Mouse (Mus musculus) neural tube, embryonic 12.5 days (tissue): ENCODE measurements around the gene Ackr1. TPM values are rescaled to one million over a fixed set of nuclear protein-coding genes. Genes with fewer than 3 reads are reported as not detected.

Experiments used
- ATAC-seq: fragments of 200-750 bp; cut with Nextera tagmentation; 2 replicates; pipeline ENCODE4 v1.8.0; 2017; ENCODE audit warnings: low read depth, mild to moderate bottlenecking, moderate TSS enrichment, moderate library complexity; ENCODE audit not compliant: low FRiP score
- H3K27ac ChIP-seq: fragments of 300-500 bp; sonication (generic); 2 replicates; pipeline ENCODE4 v1.5.1; 2016
- H3K27me3 ChIP-seq: fragments of 300-500 bp; sonication (generic); replicated peaks from 2 replicates; pipeline ENCODE4 v1.6.1; 2016; ENCODE audit warnings: mild to moderate bottlenecking
- H3K36me3 ChIP-seq: fragments of 300-500 bp; sonication (generic); 2 replicates; pipeline ENCODE4 v1.6.1; 2016; ENCODE audit warnings: mild to moderate bottlenecking
- H3K4me1 ChIP-seq: fragments of 300-500 bp; sonication (generic); 2 replicates; pipeline ENCODE4 v1.6.1; 2016
- H3K4me2 ChIP-seq: fragments of 300-500 bp; sonication (generic); replicated peaks from 2 replicates; pipeline ENCODE4 v1.6.1; 2016; ENCODE audit warnings: mild to moderate bottlenecking
- H3K4me3 ChIP-seq: fragments of 300-500 bp; sonication (generic); 2 replicates; pipeline ENCODE4 v1.5.1; 2016
- H3K9ac ChIP-seq: fragments of 300-500 bp; sonication (generic); 2 replicates; pipeline ENCODE4 v1.6.1; 2016; ENCODE audit warnings: mild to moderate bottlenecking
- H3K9me3 ChIP-seq: fragments of 300-500 bp; sonication (generic); 2 replicates; pipeline ENCODE4 v1.6.1; 2016; ENCODE audit warnings: mild to moderate bottlenecking
- WGBS: fragments of 180-500 bp; shearing (Covaris S2); methylation state at CpG from one replicate; pipeline ENCODE4 v1.1.7; 2016; 5-methylcytosine and 5-hydroxymethylcytosine counted together
- polyA plus RNA-seq: library from polyadenylated mRNA; unstranded; fragments of >200 nt; fragmentation: Nextera tagmentation; extraction: Ambion mirVana; gene quantifications from 2 replicates; pipeline ENCODE4 v1.2.1, GENCODE M21; 2016

The Ackr1 gene
- polyA plus RNA-seq, 1 experiment from 2014 or later = 11.3 TPM

DNA sequence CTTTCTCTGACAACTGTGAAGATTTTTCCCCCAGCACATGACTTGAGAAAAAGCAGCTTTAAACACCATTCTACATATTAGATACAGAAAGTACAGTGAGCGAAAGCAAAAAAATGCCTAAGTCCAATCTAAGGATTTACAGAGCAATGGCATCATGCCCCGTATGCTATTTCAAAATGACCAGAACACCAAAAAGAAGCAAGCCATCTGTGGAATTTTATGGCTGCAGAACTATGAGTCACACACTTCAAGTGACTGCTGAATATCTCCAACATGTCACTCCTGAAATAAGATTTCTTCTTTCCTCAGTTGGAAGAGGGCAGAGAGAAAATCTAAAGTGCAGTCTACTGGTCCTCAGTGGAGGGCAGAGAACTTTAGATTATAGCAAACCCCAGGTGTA, 29.9 kb upstream of the Ackr1 start:
- H3K4me3 ChIP-seq = no peak overlapping the region
- 94% methylated on average over 2 of the region's 2 CpGs for WGBS

DNA sequence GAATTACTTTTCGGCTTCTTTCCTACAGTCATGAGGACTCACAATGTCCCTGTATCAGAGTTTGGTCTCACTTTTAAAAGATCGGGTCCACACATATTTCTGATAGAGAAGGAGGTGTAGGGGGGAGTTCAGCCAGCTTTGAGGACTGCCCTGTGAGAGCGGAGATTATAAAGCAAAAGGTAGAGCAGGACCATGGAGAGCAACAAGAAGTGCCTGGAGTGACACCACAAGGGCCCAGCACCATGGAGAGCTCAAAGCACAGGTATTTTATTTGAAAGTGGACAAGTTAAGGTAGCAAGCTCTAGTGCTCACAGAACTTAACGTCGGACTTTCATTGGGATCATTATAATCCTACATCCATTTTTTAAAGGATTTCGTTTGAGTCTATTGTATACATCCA, 28.1 kb upstream of the Ackr1 start:
- H3K27me3 ChIP-seq = no peaks in the 10 kb centered on the region
- no peak for ATAC-seq
- H3K36me3 ChIP-seq = peaks cover 8% of the 10 kb centered on the region; the same call in 1 of the 2 replicates

More for the DNA sequence above, 29.9 kb upstream of the Ackr1 start:
- Histone ChIP-seq H3K9ac (no peak overlapping the region), H3K4me1 (peaks cover 26% of the 10 kb centered on the region), H3K27me3 (no peaks in the 10 kb centered on the region), H3K9me3 (no peaks in the 10 kb centered on the region), H3K36me3 (no peaks in the 10 kb centered on the region), H3K4me2 (no peak overlapping the region), H3K27ac (no peak overlapping the region)
- no peak for ATAC-seq

DNA sequence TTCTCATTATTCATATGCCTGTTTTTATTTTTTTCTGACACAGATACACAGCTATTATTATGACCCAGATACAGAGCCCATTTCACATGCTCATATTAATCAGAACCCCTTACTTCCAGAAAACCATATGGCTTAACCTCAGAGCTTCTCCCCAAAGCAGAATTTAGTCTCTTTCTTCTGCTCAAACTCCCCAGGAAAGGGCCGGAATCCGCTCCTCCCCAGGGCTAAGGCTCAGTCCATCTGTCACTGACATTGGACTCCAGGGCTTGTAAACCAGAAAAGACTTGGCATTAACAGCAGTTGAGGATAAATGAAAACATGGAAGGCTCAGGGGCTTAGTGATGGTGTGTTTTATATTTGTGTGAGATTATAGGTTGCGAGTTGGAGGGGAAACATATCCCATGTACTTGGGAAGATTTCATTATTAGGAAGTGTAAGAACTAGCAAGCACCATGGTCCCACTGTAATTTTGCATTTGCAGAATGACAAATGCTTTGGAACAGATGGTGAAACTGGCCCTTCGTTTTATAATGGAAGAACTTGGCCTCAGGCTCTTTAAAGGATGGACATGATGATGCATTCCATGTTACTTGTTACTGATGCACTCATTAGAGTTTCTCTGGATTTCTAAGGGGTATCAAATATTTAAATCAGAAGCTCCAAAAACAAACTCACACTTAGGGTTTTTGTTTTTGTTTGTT, 26.2 kb upstream of the Ackr1 start:
- no peak overlapping the region for H3K27ac ChIP-seq
- WGBS = 66% methylated on average over 4 of the region's 4 CpGs
- H3K9ac ChIP-seq = no peak overlapping the region
- H3K36me3 ChIP-seq = peaks cover 8% of the 10 kb centered on the region; the same call in 1 of the 2 replicates
- ATAC-seq = no peak
- H3K4me3 ChIP-seq = no peak overlapping the region
- H3K27me3 ChIP-seq = no peaks in the 10 kb centered on the region
- H3K4me1 ChIP-seq = peaks cover 5% of the 10 kb centered on the region
- no peaks in the 10 kb centered on the region for H3K9me3 ChIP-seq
- H3K4me2 ChIP-seq = no peak overlapping the region

More for the DNA sequence above, 28.1 kb upstream of the Ackr1 start:
- 43% methylated on average over 6 of the region's 6 CpGs for WGBS
- Histone ChIP-seq H3K4me3 (no peak overlapping the region), H3K9ac (no peak overlapping the region), H3K4me1 (peaks cover 20% of the 10 kb centered on the region), H3K4me2 (no peak overlapping the region), H3K9me3 (no peaks in the 10 kb centered on the region), H3K27ac (no peak overlapping the region)

DNA sequence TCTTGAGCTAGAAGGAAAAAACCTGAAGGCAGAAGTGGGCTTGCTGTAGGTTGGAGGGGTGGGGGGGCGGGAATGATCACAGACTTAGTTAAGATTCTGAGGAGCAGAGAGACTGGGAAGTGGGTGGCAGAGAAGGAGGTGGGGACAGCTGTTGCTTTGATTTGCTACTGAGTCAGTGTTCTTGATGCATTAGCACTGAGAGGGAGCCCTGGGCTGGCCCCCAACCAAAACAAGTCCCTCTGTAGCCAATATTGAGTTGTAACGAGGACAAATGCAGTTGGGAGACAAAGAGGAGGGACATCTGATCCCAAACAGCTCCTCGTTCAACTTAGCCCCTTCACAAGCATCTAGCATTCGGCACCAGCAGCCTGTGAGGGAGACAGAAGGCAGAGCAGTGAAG, 24.2 kb upstream of the Ackr1 start:
- Histone ChIP-seq H3K4me1 (peaks cover 7% of the 10 kb centered on the region), H3K4me3 (no peak overlapping the region), H3K27me3 (no peaks in the 10 kb centered on the region), H3K4me2 (no peak overlapping the region), H3K9ac (no peak overlapping the region), H3K36me3 (peaks cover 10% of the 10 kb centered on the region), H3K9me3 (no peaks in the 10 kb centered on the region), H3K27ac (no peak overlapping the region)
- 47% methylated on average over 4 of the region's 4 CpGs for WGBS
- ATAC-seq = no peak

DNA sequence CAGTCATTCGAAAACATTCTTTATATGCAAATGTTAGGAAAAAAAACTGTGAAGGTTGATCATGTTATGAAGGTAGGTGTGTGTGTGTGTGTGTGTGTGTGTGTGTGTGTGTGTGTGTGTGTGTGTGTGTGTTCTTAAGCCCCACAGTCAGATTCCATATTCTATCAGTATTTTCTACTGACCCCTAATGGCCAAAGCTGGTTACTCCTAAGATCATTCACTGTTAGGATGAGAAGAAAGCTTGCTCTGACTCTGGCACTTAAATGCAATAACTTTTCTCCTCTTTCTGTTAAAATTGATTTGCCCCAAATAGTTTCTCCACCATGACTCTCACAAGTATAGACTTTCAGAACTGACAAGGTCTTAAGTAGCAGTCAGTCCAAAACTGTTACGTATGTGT, 23.1 kb upstream of the Ackr1 start:
- 85% methylated on average over 2 of the region's 2 CpGs for WGBS

DNA sequence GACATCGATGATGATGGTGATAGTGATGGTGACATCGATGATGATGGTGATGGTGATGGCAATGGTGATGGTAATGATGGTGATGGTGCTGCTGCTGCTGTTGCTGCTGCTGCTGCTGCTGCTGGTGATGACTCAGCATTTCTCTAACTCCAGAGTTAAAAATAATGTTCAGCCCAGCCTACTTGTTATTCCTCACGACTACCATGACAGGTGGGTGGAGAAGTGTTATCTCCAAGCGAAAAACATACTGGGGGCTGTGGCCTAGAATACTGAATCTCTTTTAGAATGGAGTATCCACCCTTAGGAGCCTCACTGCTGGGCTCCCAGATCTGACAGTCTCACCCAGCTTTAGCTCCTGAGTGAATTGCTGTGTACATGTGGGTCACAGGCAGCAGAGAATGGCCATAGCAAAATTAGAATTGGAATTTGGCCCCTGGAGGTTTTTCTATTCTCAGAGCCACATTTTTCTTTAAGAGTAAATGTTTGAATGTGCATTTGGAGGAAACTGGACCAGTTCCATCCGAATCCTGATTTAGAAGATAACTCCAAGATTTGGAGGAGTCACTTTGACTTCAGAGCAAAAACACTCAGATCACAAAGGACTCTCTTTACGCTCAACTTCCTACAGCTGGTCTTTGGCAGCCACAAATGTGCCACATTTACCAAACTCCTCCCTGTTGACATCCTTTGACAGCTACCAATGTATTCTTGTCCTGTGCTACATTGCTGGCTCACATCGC, 21.7 kb upstream of the Ackr1 start:
- no peak for ATAC-seq
- H3K4me1 ChIP-seq = peaks cover 18% of the 10 kb centered on the region
- no peak overlapping the region for H3K4me3 ChIP-seq
- peaks cover 10% of the 10 kb centered on the region for H3K36me3 ChIP-seq
- H3K27ac ChIP-seq = no peak overlapping the region
- H3K9me3 ChIP-seq = no peaks in the 10 kb centered on the region
- 83% methylated on average over 7 of the region's 7 CpGs for WGBS
- H3K27me3 ChIP-seq = no peaks in the 10 kb centered on the region
- no peak overlapping the region for H3K4me2 ChIP-seq
- H3K9ac ChIP-seq = no peak overlapping the region

More for the DNA sequence above, 23.1 kb upstream of the Ackr1 start:
- no peak overlapping the region for H3K9ac ChIP-seq
- H3K4me1 ChIP-seq = peaks cover 7% of the 10 kb centered on the region
- no peaks in the 10 kb centered on the region for H3K9me3 ChIP-seq
- H3K4me2 ChIP-seq = no peak overlapping the region
- no peaks in the 10 kb centered on the region for H3K27me3 ChIP-seq
- no peak overlapping the region for H3K4me3 ChIP-seq
- H3K36me3 ChIP-seq = peaks cover 10% of the 10 kb centered on the region
- no peak for ATAC-seq
- no peak overlapping the region for H3K27ac ChIP-seq

DNA sequence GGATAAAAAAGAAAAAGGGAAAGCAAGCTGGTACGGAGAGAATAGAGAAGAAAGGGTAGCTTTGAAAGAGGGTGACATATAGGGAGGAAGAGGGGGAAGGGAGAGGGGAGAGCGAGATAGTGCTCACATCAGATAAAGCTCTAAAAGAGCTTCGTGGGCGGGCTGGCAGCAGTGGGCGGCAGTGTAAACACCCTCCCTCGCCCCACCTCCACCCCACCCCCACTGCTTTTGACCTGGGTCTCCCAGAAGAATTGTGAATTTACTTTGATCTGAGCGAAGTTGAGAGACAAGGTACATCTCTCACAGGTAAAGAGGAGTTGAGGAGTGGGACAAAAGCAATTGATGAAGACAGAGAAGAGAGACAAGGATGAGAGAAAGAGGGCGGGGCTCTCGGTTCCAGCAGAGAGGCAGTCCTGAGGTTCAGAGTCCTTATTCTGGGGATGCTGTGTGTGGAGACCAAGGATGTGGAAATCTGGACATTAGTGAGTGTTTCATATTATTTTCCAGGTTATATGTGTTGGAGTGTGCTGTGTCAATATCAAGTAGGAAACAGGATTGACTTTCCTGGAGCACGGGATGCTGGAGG, 16.9 kb upstream of the Ackr1 start, which contains the start of gene Aim2:
Gene Aim2, plus strand, starts transcription at position 508 of the 586 bp plus-strand sequence.
- H3K9me3 ChIP-seq = no peaks in the 10 kb centered on the region
- H3K4me2 ChIP-seq = peak within 1 kb of the TSS; percentile 56
- 11% methylated on average over 10 of the region's 10 CpGs for WGBS
- H3K9ac ChIP-seq = peak within 1 kb of the TSS; percentile 41
- H3K4me3 ChIP-seq = peak within 1 kb of the TSS; percentile 32
- no peaks in the 10 kb centered on the region for H3K27me3 ChIP-seq
- H3K27ac ChIP-seq = no peak within 1 kb of the TSS
- H3K36me3 ChIP-seq = peaks cover 10% of the 10 kb centered on the region
- ATAC-seq = peak; percentile 62
- H3K4me1 ChIP-seq = peaks cover 20% of the 10 kb centered on the region

DNA sequence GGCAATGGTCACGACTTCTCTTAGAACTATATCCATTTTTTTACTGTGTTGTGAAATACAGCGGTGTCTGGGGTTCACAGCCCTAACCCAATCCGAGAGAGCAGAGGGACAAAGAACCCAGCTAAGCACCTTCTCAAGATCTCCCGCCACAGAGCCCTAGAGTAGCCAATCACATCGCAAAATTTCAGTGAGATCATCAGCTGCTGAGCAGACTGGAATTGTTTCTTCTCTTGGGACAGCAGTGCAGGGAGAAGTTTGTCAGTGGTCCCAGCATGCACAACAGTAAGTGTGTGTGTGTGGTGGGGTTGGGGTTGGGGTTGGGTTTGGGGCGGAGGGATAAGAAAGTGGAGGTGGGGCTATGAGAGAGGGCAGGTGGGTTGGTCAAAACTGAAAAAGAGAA, 16.4 kb upstream of the Ackr1 start:
- no peaks in the 10 kb centered on the region for H3K9me3 ChIP-seq
- H3K9ac ChIP-seq = peak overlapping the region; percentile 41
- H3K4me2 ChIP-seq = peak overlapping the region; percentile 56
- 2% methylated on average over 6 of the region's 6 CpGs for WGBS
- peaks cover 13% of the 10 kb centered on the region for H3K36me3 ChIP-seq
- H3K27me3 ChIP-seq = no peaks in the 10 kb centered on the region
- H3K4me1 ChIP-seq = peaks cover 20% of the 10 kb centered on the region
- H3K27ac ChIP-seq = no peak overlapping the region
- ATAC-seq = peak; percentile 93
- peak overlapping the region; percentile 32 for H3K4me3 ChIP-seq

DNA sequence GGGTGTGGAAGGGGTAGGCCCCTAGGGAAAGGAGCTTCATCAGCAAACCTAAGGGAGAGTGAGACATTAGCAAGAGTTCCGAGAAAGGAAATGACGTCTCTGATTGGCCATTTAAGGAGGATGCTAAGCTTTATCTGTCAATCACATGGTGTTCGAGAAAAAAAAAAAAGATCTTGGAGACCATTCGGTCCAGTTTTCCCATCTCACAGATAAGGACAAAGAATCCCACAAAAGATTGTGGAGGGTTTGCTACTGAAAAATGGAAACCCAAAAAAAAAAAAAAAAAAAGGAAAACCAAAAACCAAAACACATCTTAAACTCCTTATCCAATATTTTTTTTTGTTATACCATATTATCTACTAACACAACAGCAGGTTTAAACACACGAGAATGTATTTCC, 15.6 kb upstream of the Ackr1 start:
- Histone ChIP-seq H3K4me2 (no peak overlapping the region), H3K27ac (no peak overlapping the region)
- ATAC-seq = no peak

DNA sequence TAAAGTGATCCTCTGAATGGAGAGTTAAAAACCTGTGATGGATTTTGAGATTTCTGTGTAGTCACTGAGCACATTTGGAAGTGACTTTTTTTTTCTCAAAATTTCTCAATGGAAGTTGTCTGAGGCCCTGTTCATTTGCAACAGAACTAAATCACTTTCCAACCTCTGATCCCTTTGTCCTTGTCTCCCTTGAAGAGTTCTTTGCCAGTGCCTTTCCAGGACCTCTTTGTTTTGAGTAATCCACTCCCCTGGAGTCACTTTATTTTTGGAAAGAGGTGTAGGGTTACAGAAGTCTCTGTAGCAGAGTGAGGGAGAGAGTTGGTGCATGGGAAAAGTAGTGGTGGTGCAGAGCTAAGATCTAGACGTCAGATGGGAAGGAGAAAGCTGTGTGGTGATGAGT, 15.0 kb upstream of the Ackr1 start:
- Histone ChIP-seq H3K4me2 (no peak overlapping the region), H3K27ac (no peak overlapping the region), H3K27me3 (no peaks in the 10 kb centered on the region), H3K36me3 (peaks cover 24% of the 10 kb centered on the region), H3K4me3 (no peak overlapping the region), H3K9ac (no peak overlapping the region), H3K9me3 (no peaks in the 10 kb centered on the region), H3K4me1 (peaks cover 18% of the 10 kb centered on the region)
- WGBS = 0% methylated on average over 1 of the region's 1 CpGs
- ATAC-seq = no peak

More for the DNA sequence above, 15.6 kb upstream of the Ackr1 start:
- Histone ChIP-seq H3K9ac (no peak overlapping the region), H3K27me3 (no peaks in the 10 kb centered on the region), H3K36me3 (peaks cover 18% of the 10 kb centered on the region), H3K4me3 (no peak overlapping the region), H3K4me1 (peaks cover 20% of the 10 kb centered on the region), H3K9me3 (no peaks in the 10 kb centered on the region)
- WGBS = 62% methylated on average over 5 of the region's 5 CpGs

DNA sequence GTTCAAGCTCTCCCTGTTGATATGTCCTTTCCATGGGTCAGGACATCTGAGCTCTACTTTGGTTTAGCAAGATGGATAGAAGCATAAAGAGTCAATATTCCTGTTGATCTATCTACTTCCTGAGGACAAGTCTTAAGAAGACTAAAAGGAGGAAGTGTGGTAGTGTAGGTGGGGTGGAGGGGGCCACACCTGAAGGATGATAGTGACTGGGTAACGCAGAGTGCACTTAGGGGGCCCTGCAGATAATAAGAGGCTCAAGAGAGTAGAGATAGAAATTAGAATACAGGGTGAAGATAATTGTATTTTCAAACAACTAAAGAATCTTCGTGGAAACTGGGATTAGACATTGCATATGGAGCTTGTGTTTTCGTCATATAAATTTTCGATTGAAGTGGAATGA, 11.6 kb upstream of the Ackr1 start:
- Histone ChIP-seq H3K9ac (no peak overlapping the region), H3K27me3 (no peaks in the 10 kb centered on the region), H3K4me3 (no peak overlapping the region), H3K9me3 (no peaks in the 10 kb centered on the region), H3K27ac (no peak overlapping the region), H3K36me3 (peaks cover 40% of the 10 kb centered on the region), H3K4me2 (no peak overlapping the region), H3K4me1 (peaks cover 4% of the 10 kb centered on the region; the same call in 1 of the 2 replicates)
- no peak for ATAC-seq
- WGBS = 91% methylated on average over 4 of the region's 4 CpGs

DNA sequence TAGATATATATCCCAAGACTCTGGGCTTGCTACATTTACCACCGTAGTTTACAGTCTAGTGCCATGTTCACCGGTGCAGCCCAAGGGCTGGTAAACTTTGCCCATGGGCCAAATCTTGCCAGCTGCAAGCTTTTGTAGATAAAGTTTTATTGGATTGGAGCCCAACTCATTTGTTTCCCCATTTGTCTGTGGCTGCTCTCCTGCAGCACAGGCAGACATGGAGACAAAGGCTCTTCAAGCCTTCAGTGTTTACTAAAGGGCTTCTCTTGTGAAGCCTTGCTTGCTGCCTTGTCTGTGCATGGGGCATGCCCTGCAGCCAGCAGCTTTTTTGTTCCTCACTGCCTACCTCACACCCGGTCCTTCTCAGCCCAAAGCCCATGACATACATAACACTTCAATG, 10.4 kb upstream of the Ackr1 start:
- H3K36me3 ChIP-seq = peaks cover 46% of the 10 kb centered on the region
- H3K4me3 ChIP-seq = no peak overlapping the region
- H3K9me3 ChIP-seq = no peaks in the 10 kb centered on the region
- no peak overlapping the region for H3K27ac ChIP-seq
- 68% methylated on average over 3 of the region's 3 CpGs for WGBS
- no peak for ATAC-seq
- H3K27me3 ChIP-seq = no peaks in the 10 kb centered on the region
- H3K4me1 ChIP-seq = peaks cover 3% of the 10 kb centered on the region; the same call in 1 of the 2 replicates
- no peak overlapping the region for H3K9ac ChIP-seq
- H3K4me2 ChIP-seq = no peak overlapping the region
